In genomic region chr3:82162992-82163391, GRCm38 (mm10) we compare ENCODE assay signal across 1 mouse cellular context. TPM values are rescaled to one million over a fixed set of nuclear protein-coding genes. Genes with fewer than 3 reads are reported as not detected.
"Had no signal": no experiment of that assay in that cellular context is flagged by ENCODE, and none has a peak within 500 bp of the region (broad histone marks: within the 10 kb centered on the region; RNA-seq: fewer than 3 reads in every experiment).

No protein-coding gene starts in this region.

RNA-seq across cellular contexts. Expression of gene Gucy1a1, which starts 17.4 kb away (rescaled TPM):
- polyA plus RNA-seq: myocyte had no signal
